Mouse (Mus musculus) left cerebral cortex, postnatal 14 days (tissue): ENCODE data around the gene Fgfr1op. TPM values are rescaled to one million over a fixed set of nuclear protein-coding genes. Genes with fewer than 3 reads are reported as not detected.

Experiments used
- DNase-seq, 2 experiments: peaks; one replicate each; pipeline ENCODE4 v3.0.0; 2021 to 2022; ENCODE audit warnings: low spot score in 2 of 2, mixed read lengths in 1 of 2
- intact Hi-C: fragments of 180-260 bp; cut with DNase I; formaldehyde crosslinking; loops from one replicate; pipeline ENCODE4 v1.15.1; 2025
- total RNA-seq, 2 experiments: library from RNA; stranded (reverse); gene quantifications; 2 replicates each; pipeline ENCODE4 v1.2.3; 2021

Gene Fgfr1op
- total RNA-seq, 2 experiments from 2014 or later, result 19.9 to 21.4 TPM

GRCm38 (mm10) chr17:8214369-8214768 lies 49.1 kb downstream of the Fgfr1op start:
- no peak for DNase-seq

GRCm38 (mm10) chr17:8215016-8215745 lies 49.9 kb downstream of the Fgfr1op start:
- DNase-seq, result no peak
- intact Hi-C loops, result no loop called here

More at GRCm38 (mm10) chr17:8214369-8214768, 49.1 kb downstream of the Fgfr1op start:
- intact Hi-C loops, result no loop called here

GRCm38 (mm10) chr17:8223225-8223624 lies 57.9 kb downstream of the Fgfr1op start:
- intact Hi-C loops, result no loop called here
- DNase-seq, result no peak

- intact Hi-C loops, result no loop called here
- DNase-seq, result no peak
These were observed 58.8 kb downstream of the Fgfr1op start for GRCm38 (mm10) chr17:8224072-8224471.

- DNase-seq, result no peak
- intact Hi-C loops, result no loop called here
These were observed 59.9 kb downstream of the Fgfr1op start for GRCm38 (mm10) chr17:8225166-8225565.

GRCm38 (mm10) chr17:8225746-8226145 lies 60.4 kb downstream of the Fgfr1op start:
- DNase-seq, result no peak
- intact Hi-C loops, result no loop called here

- DNase-seq, result peak in 1 of 2 experiments; percentile 12
- intact Hi-C loops, result no loop called here
These were observed 63.3 kb downstream of the Fgfr1op start for GRCm38 (mm10) chr17:8228622-8229021.

- intact Hi-C loops, result no loop called here
- DNase-seq, result no peak
These were observed 64.3 kb downstream of the Fgfr1op start for GRCm38 (mm10) chr17:8229607-8230006.

- intact Hi-C loops, result no loop called here
- peak; percentile 69 to 70 for DNase-seq
These were observed 66.8 kb downstream of the Fgfr1op start for GRCm38 (mm10) chr17:8232089-8232488.

- DNase-seq, result no peak
- intact Hi-C loops, result no loop called here
These were observed 68.4 kb downstream of the Fgfr1op start for GRCm38 (mm10) chr17:8233618-8234214.

GRCm38 (mm10) chr17:8234537-8234936 lies 69.2 kb downstream of the Fgfr1op start:
- no peak for DNase-seq
- intact Hi-C loops, result no loop called here

- DNase-seq, result no peak
- intact Hi-C loops, result no loop called here
These were observed 70.4 kb downstream of the Fgfr1op start, which contains the start of gene Ccr6 for GRCm38 (mm10) chr17:8235743-8236142. Gene Ccr6, plus strand, starts transcription at chr17:8236043.

- no peak for DNase-seq
These were observed 72.9 kb downstream of the Fgfr1op start for GRCm38 (mm10) chr17:8238012-8238710.

GRCm38 (mm10) chr17:8239561-8239960 lies 74.3 kb downstream of the Fgfr1op start:
- DNase-seq, result no peak
- intact Hi-C loops, result no loop called here

More at GRCm38 (mm10) chr17:8238012-8238710, 72.9 kb downstream of the Fgfr1op start:
- intact Hi-C loops, result no loop called here

- DNase-seq, result no peak
- intact Hi-C loops, result no loop called here
These were observed 75.2 kb downstream of the Fgfr1op start for GRCm38 (mm10) chr17:8240517-8240916.

- intact Hi-C loops, result no loop called here
- DNase-seq, result no peak
These were observed 76.3 kb downstream of the Fgfr1op start for GRCm38 (mm10) chr17:8241645-8242044.

- no peak for DNase-seq
- intact Hi-C loops, result no loop called here
These were observed 76.9 kb downstream of the Fgfr1op start for GRCm38 (mm10) chr17:8242186-8242585.

GRCm38 (mm10) chr17:8244124-8244523 lies 78.8 kb downstream of the Fgfr1op start:
- no peak for DNase-seq
- intact Hi-C loops, result no loop called here

GRCm38 (mm10) chr17:8246102-8246754 lies 80.9 kb downstream of the Fgfr1op start:
- no peak for DNase-seq
- intact Hi-C loops, result no loop called here
